Mouse (Mus musculus) CH12.LX (cell line): Measurements from ENCODE around the gene Prrg2. TPM values are rescaled to one million over a fixed set of nuclear protein-coding genes. Genes with fewer than 3 reads are reported as not detected.
"Not testable (repeated sequence)": the region's sequence is repeated elsewhere in the genome, so short reads cannot be mapped to it uniquely, and the experiment has no call there.

Experiments
- DNase-seq: peaks from one replicate; pipeline ENCODE4 v3.0.0-alpha.2; 2013; ENCODE audit errors: extremely low read depth
- H3K27ac ChIP-seq: 2 replicates; pipeline ENCODE4 v1.5.1; 2012; ENCODE audit warnings: low read depth, mild to moderate bottlenecking, control low read depth, moderate library complexity; ENCODE audit not compliant: insufficient read depth
- H3K27me3 ChIP-seq: replicated peaks from 2 replicates; pipeline ENCODE3; 2012; ENCODE audit warnings: inconsistent platforms
- H3K36me3 ChIP-seq, 2 experiments: replicated peaks in 1 of 2; 2 replicates each; pipeline versions ENCODE3 to v1.6.1; 2012; ENCODE audit warnings: inconsistent platforms in 1 of 2, low read length in 1 of 2, mild to moderate bottlenecking in 1 of 2, mixed read lengths in 1 of 2, moderate library complexity in 1 of 2; ENCODE audit not compliant: control insufficient read depth in 1 of 2, insufficient read depth in 1 of 2
- H3K4me1 ChIP-seq, 2 experiments: 2 replicates each; pipeline ENCODE4 v1.6.1; 2012; ENCODE audit warnings: inconsistent platforms in 1 of 2, moderate library complexity in 1 of 2; ENCODE audit not compliant: insufficient read depth in 2 of 2, control insufficient read depth in 1 of 2
- H3K4me2 ChIP-seq: 2 replicates; pipeline ENCODE4 v1.6.1; 2012; ENCODE audit warnings: low read depth, mild to moderate bottlenecking, control low read depth; ENCODE audit not compliant: poor library complexity, insufficient read depth, severe bottlenecking
- H3K4me3 ChIP-seq, 3 experiments: fragments of 150-350 bp in 1 of 3; sonication (generic) in 1 of 3; replicated peaks in 1 of 3; 2 replicates each; pipeline versions ENCODE3 to v1.5.1; 2011 to 2012; ENCODE audit warnings: low read depth in 2 of 3, low read length in 2 of 3, mild to moderate bottlenecking in 2 of 3, moderate library complexity in 2 of 3, control low read depth in 1 of 3, improper control_type of control experiment in 1 of 3, inconsistent platforms in 1 of 3, mixed read lengths in 1 of 3; ENCODE audit not compliant: poor library complexity in 1 of 3
- H3K79me2 ChIP-seq: replicated peaks from 2 replicates; pipeline ENCODE4 v1.6.1; 2012; ENCODE audit warnings: mild to moderate bottlenecking, moderate library complexity; ENCODE audit not compliant: control insufficient read depth, poor library complexity, insufficient read depth, severe bottlenecking; ENCODE audit errors: extremely low read depth
- H3K9ac ChIP-seq: 2 replicates; pipeline ENCODE4 v1.6.1; 2012; ENCODE audit warnings: low read depth, mild to moderate bottlenecking, control low read depth, moderate library complexity; ENCODE audit not compliant: insufficient read depth
- H3K9me3 ChIP-seq: replicated peaks from 2 replicates; pipeline ENCODE3; 2012; ENCODE audit warnings: low read length, inconsistent platforms, mixed read lengths
- BHLHE40 ChIP-seq: IDR thresholded peaks from 2 replicates; pipeline ENCODE4 v1.6.1; 2011; ENCODE audit warnings: mild to moderate bottlenecking, low read depth, low read length, improper control_type of control experiment
- CHD1 ChIP-seq: IDR thresholded peaks from 2 replicates; pipeline ENCODE4 v1.6.1; 2012; ENCODE audit warnings: low read depth, low read length, improper control_type of control experiment, inconsistent platforms
- CHD2 ChIP-seq: IDR thresholded peaks from 2 replicates; pipeline ENCODE4 v1.6.1; 2011; ENCODE audit warnings: low read length, improper control_type of control experiment
- CTCF ChIP-seq, 2 experiments: IDR thresholded peaks in 1 of 2; conservative IDR thresholded peaks in 1 of 2; 2 replicates each; pipeline ENCODE4 v1.5.1; 2011 to 2012; ENCODE audit warnings: low read depth in 2 of 2, low read length in 2 of 2, improper control_type of control experiment in 1 of 2, inconsistent platforms in 1 of 2, mild to moderate bottlenecking in 1 of 2, moderate library complexity in 1 of 2
- E2F4 ChIP-seq: IDR thresholded peaks from 2 replicates; pipeline ENCODE4 v1.6.1; 2011; ENCODE audit warnings: low read depth, low read length, improper control_type of control experiment; ENCODE audit not compliant: insufficient replicate concordance
- ELF1 ChIP-seq: IDR thresholded peaks from 2 replicates; pipeline ENCODE4 v1.6.1; 2014; ENCODE audit warnings: low read depth, mild to moderate bottlenecking, inconsistent platforms, low read length, improper control_type of control experiment
- ETS1 ChIP-seq: conservative IDR thresholded peaks from 2 replicates; pipeline ENCODE4 v1.6.1; 2012; ENCODE audit warnings: low read depth, mild to moderate bottlenecking, inconsistent platforms, low read length, improper control_type of control experiment, moderate library complexity
- JUN ChIP-seq: IDR thresholded peaks from 2 replicates; pipeline ENCODE4 v1.6.1; 2011; ENCODE audit warnings: low read depth, mild to moderate bottlenecking, low read length, improper control_type of control experiment, moderate library complexity; ENCODE audit not compliant: insufficient read depth
- MAX ChIP-seq: IDR thresholded peaks from 2 replicates; pipeline ENCODE4 v1.6.1; 2011; ENCODE audit warnings: low read length, improper control_type of control experiment
- MXI1 ChIP-seq: IDR thresholded peaks from 2 replicates; pipeline ENCODE4 v1.6.1; 2011; ENCODE audit warnings: mild to moderate bottlenecking, low read depth, low read length, improper control_type of control experiment
- RCOR1 ChIP-seq: conservative IDR thresholded peaks from 2 replicates; pipeline ENCODE4 v1.6.1; 2012; ENCODE audit warnings: low read depth, mild to moderate bottlenecking, inconsistent platforms, low read length, improper control_type of control experiment
- SIN3A ChIP-seq: IDR thresholded peaks from 2 replicates; pipeline ENCODE4 v1.6.1; 2012; ENCODE audit warnings: low read length, improper control_type of control experiment, inconsistent platforms
- SMC3 ChIP-seq: IDR thresholded peaks from 2 replicates; pipeline ENCODE4 v1.6.1; 2011; ENCODE audit warnings: low read depth, low read length, improper control_type of control experiment
- TBP ChIP-seq: conservative IDR thresholded peaks from 2 replicates; pipeline ENCODE4 v1.6.1; 2011; ENCODE audit warnings: low read depth, low read length, improper control_type of control experiment
- UBTF ChIP-seq: IDR thresholded peaks from 2 replicates; pipeline ENCODE4 v1.6.1; 2012; ENCODE audit warnings: low read depth, mild to moderate bottlenecking, inconsistent platforms, low read length, improper control_type of control experiment, moderate library complexity
- USF1 ChIP-seq: IDR thresholded peaks from 2 replicates; pipeline ENCODE4 v1.6.1; 2014; ENCODE audit warnings: low read depth, mild to moderate bottlenecking, inconsistent platforms, low read length, improper control_type of control experiment
- ZC3H11A ChIP-seq: IDR thresholded peaks from 2 replicates; pipeline ENCODE4 v1.6.1; 2012; ENCODE audit warnings: low read depth, mild to moderate bottlenecking, inconsistent platforms, low read length, improper control_type of control experiment
- ZKSCAN1 ChIP-seq: IDR thresholded peaks from 2 replicates; pipeline ENCODE4 v1.6.1; 2012; ENCODE audit warnings: low read depth, inconsistent platforms, low read length, improper control_type of control experiment, borderline replicate concordance
- ZMIZ1 ChIP-seq: IDR thresholded peaks from 2 replicates; pipeline ENCODE4 v1.6.1; 2012; ENCODE audit warnings: low read depth, mild to moderate bottlenecking, inconsistent platforms, low read length, improper control_type of control experiment
- ZNF384 ChIP-seq: IDR thresholded peaks from 2 replicates; pipeline ENCODE4 v1.6.1; 2012; ENCODE audit warnings: low read depth, low read length, improper control_type of control experiment, inconsistent platforms
- dilution Hi-C: fragments of 300-500 bp; cut with MboI; formaldehyde crosslinking; loops from 2 replicates; pipeline ENCODE4 v1.14.3; 2020; ENCODE audit warnings: low sequenced_read_pairs; ENCODE audit not compliant: extremely low pct_unique_long_range_greater_than_20kb, extremely low pct_ligation_motif_present
- in situ Hi-C: fragments of 300-500 bp; cut with MboI; formaldehyde crosslinking; loops from 3 replicates; pipeline ENCODE4 v1.14.3; 2019; ENCODE audit warnings: low sequenced_read_pairs, low pct_ligation_motif_present, low pct_unique_long_range_greater_than_20kb, mixed read lengths
- polyA plus RNA-seq: library from polyadenylated mRNA; unstranded; fragments of >175 nt; gene quantifications from 2 replicates; pipeline ENCODE4 v1.2.1, GENCODE M21; 2012; ENCODE audit warnings: low read depth; ENCODE audit not compliant: insufficient read length
- total RNA-seq, 2 experiments: library from RNA; depleted of rRNA; stranded (reverse); fragments of 300-350 nt in 1 of 2; fragments of >200 nt in 1 of 2; gene quantifications; 2 replicates each; pipeline ENCODE4 v1.2.3; 2012 to 2014

Gene Prrg2
- total and polyA plus RNA-seq, 3 experiments: 6.7 to 7.2 (median 7.1) TPM

DNA sequence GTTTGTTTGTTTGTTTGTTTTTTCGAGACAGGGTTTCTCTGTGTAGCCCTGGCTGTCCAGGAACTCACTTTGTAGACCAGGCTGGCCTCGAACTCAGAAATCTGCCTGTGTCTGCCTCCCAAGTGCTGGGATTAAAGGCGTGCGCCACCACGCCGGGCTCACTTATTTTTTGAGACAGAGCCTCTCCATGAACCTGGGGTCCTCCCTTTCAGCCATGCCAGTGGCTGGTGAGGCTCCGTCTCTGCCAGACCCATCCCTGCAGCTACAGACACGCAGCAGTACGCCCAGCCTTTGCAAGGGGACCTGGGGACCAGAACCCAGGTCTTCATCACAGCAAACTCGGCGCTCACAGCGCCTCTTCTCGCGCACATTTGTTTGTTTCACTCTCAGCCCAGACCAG lies 33.5 kb upstream of the Prrg2 start:
- dilution Hi-C loops, in situ Hi-C loops: not testable (repeated sequence)

DNA sequence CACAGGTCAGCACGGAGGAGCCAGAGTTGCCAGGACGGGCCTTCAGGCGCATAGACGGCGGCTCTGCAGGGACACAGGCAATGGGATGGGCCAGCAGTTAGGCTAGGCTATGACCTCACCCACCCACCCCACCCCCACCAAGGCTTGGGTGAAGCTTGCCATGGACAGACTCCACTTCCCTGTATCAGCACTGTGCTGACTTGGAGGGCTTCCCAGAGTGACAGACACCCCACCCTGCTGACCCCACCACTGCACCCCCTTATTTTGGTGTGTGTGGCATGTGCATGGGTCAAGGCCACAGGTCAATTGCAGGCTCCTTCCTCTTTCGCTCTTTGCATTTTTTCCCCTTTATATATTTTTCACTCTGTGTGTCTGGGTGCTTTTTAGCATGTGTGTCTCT lies 32.9 kb upstream of the Prrg2 start:
- no peak overlapping the region for H3K4me3 ChIP-seq
- no peaks in the 10 kb centered on the region for H3K36me3 ChIP-seq
- H3K27ac ChIP-seq: no peak overlapping the region
- H3K9ac ChIP-seq: no peak overlapping the region
- dilution Hi-C loops: no loop called here
- peaks cover 3 to 25% of the 10 kb centered on the region in 2 experiments for H3K4me1 ChIP-seq
- H3K4me2 ChIP-seq: no peak overlapping the region
- TF ChIP-seq USF1 (no peak), CTCF (conservative IDR thresholded peaks at IDR 0.05 in 1 of 2, IDR thresholded peaks at IDR 0.05 in 1 of 2; ENCODE audit: low read depth in 2 of 2, low read length in 2 of 2) (no peak), JUN (no peak), ELF1 (no peak), TBP (no peak), UBTF (no peak), CHD2 (no peak), ETS1 (no peak), ZKSCAN1 (no peak), CHD1 (no peak), RCOR1 (no peak), MXI1 (no peak), ZC3H11A (no peak), BHLHE40 (no peak), SIN3A (no peak), ZNF384 (no peak), MAX (no peak), E2F4 (no peak), SMC3 (no peak), ZMIZ1 (no peak)
- H3K9me3 ChIP-seq: no peaks in the 10 kb centered on the region
- no peaks in the 10 kb centered on the region for H3K79me2 ChIP-seq
- no peaks in the 10 kb centered on the region for H3K27me3 ChIP-seq
- no peak for DNase-seq
- in situ Hi-C loops: no loop called here

More for the DNA sequence above, 33.5 kb upstream of the Prrg2 start:
- H3K27me3 ChIP-seq, DNase-seq, H3K4me3 ChIP-seq, H3K79me2 ChIP-seq, H3K36me3 ChIP-seq, H3K4me2 ChIP-seq, H3K9me3 ChIP-seq, H3K27ac ChIP-seq, H3K9ac ChIP-seq: not testable (repeated sequence)
- peaks cover 3 to 19% of the 10 kb centered on the region in 2 experiments for H3K4me1 ChIP-seq
